Mouse (Mus musculus) thymus, adult 2 months (tissue): ENCODE results near the gene Ghrh.

Experiments used
- CTCF ChIP-seq: fragments of 200-500 bp; IDR thresholded peaks from 2 replicates; pipeline ENCODE4 v1.5.1; 2012; ENCODE audit warnings: mild to moderate bottlenecking, control low read depth, low read length, moderate library complexity, borderline replicate concordance; ENCODE audit not compliant: control insufficient read depth, poor library complexity, insufficient read depth; ENCODE audit errors: extremely low read depth
- POLR2A ChIP-seq: fragments of 200-500 bp; IDR thresholded peaks from 2 replicates; pipeline ENCODE4 v1.6.1; 2012; ENCODE audit warnings: mild to moderate bottlenecking, low read length, control low read depth, moderate library complexity; ENCODE audit not compliant: control insufficient read depth, poor library complexity, insufficient read depth; ENCODE audit errors: extremely low read depth

DNA sequence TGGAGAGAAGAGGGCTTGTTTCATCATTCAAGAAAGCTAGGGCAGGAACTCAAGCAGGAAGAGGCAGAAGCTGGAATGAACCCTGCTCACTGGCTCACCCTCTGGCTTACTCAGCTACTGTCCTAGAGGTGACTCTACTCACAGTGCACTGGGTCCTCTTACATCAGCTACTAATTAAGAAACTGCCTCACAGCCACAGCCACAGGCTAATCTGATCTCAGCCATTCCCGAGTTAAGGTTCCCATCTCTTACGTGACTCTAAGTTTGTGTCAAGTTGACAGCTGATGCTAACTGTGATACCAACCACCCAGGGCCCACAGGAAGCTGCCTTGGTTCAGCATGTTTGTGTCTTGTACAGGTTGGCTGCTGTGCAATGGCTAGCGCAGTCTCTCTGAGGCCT is 15.7 kb upstream of the Ghrh start:
- TF ChIP-seq POLR2A (no peak), CTCF (no peak)
